Mouse (Mus musculus): ENCODE results near the gene Nfatc2ip. TPM values are rescaled to one million over a fixed set of nuclear protein-coding genes. Genes with fewer than 3 reads are reported as not detected.

Nfatc2ip gene
- polyA plus RNA-seq, 1 experiment from 2014 or later = 3.5 TPM

- H3K4me1 ChIP-seq (ENCODE audit: control insufficient read depth, insufficient read depth, low read length) = no peaks in the 10 kb centered on the region
- no peak for DNase-seq (ENCODE audit: low spot score)
- H3K36me3 ChIP-seq (replicated peaks; ENCODE audit: control insufficient read depth, insufficient read depth, low read depth, low read length) = no peaks in the 10 kb centered on the region; the same call in 1 of the 2 replicates
- no peak for ATAC-seq (replicated peaks; ENCODE audit: insufficient number of reproducible peaks, low FRiP score, low TSS enrichment, low read depth)
- H3K9me3 ChIP-seq (replicated peaks; ENCODE audit: control insufficient read depth, low read length) = no peaks in the 10 kb centered on the region
- peak overlapping the region; percentile 94 for H3K4me2 ChIP-seq (ENCODE audit: low read depth, low read length)
- H3K27me3 ChIP-seq (ENCODE audit: control insufficient read depth, insufficient read depth, low read length) = no peaks in the 10 kb centered on the region
- H3K4me3 ChIP-seq (ENCODE audit: low read depth, low read length) = peak overlapping the region; percentile 94
- under 1% methylated on average over 27 of the region's 27 CpGs for WGBS
- H3K27ac ChIP-seq (replicated peaks; ENCODE audit: low read depth, low read length) = no peak overlapping the region
- peak overlapping the region; percentile 84 for H3K9ac ChIP-seq (replicated peaks; ENCODE audit: low read length)
These were observed 19.6 kb downstream of the Nfatc2ip start for GRCm38 (mm10) chr7:126376903-126377277.

- DNase-seq (ENCODE audit: low spot score) (no peak), ATAC-seq (replicated peaks; ENCODE audit: insufficient number of reproducible peaks, low FRiP score, low TSS enrichment, low read depth) (no peak)
- Histone ChIP-seq H3K4me1 (ENCODE audit: control insufficient read depth, insufficient read depth, low read length) (no peaks in the 10 kb centered on the region), H3K27ac (replicated peaks; ENCODE audit: low read depth, low read length) (no peak overlapping the region), H3K9me3 (replicated peaks; ENCODE audit: control insufficient read depth, low read length) (no peaks in the 10 kb centered on the region), H3K4me3 (ENCODE audit: low read depth, low read length) (no peak overlapping the region), H3K4me2 (ENCODE audit: low read depth, low read length) (no peak overlapping the region), H3K9ac (replicated peaks; ENCODE audit: low read length) (no peak overlapping the region), H3K27me3 (ENCODE audit: control insufficient read depth, insufficient read depth, low read length) (no peaks in the 10 kb centered on the region), H3K36me3 (replicated peaks; ENCODE audit: control insufficient read depth, insufficient read depth, low read depth, low read length) (no peaks in the 10 kb centered on the region; the same call in none of the 2 replicates)
- WGBS = 76% methylated on average over 5 of the region's 5 CpGs
These were observed 21.5 kb downstream of the Nfatc2ip start for GRCm38 (mm10) chr7:126375012-126375411.

- WGBS = 82% methylated on average over 6 of the region's 6 CpGs
- DNase-seq (ENCODE audit: low spot score) (no peak), ATAC-seq (replicated peaks; ENCODE audit: insufficient number of reproducible peaks, low FRiP score, low TSS enrichment, low read depth) (no peak)
- H3K9ac ChIP-seq (replicated peaks; ENCODE audit: low read length) = no peak overlapping the region
- H3K27ac ChIP-seq (replicated peaks; ENCODE audit: low read depth, low read length) = no peak overlapping the region
- no peaks in the 10 kb centered on the region for H3K4me1 ChIP-seq (ENCODE audit: control insufficient read depth, insufficient read depth, low read length)
- H3K4me2 ChIP-seq (ENCODE audit: low read depth, low read length) = no peak overlapping the region
- H3K9me3 ChIP-seq (replicated peaks; ENCODE audit: control insufficient read depth, low read length) = no peaks in the 10 kb centered on the region
- no peaks in the 10 kb centered on the region for H3K27me3 ChIP-seq (ENCODE audit: control insufficient read depth, insufficient read depth, low read length)
- H3K36me3 ChIP-seq (replicated peaks; ENCODE audit: control insufficient read depth, insufficient read depth, low read depth, low read length) = no peaks in the 10 kb centered on the region; the same call in none of the 2 replicates
- H3K4me3 ChIP-seq (ENCODE audit: low read depth, low read length) = no peak overlapping the region
These were observed 22.0 kb downstream of the Nfatc2ip start for GRCm38 (mm10) chr7:126374526-126374925.

GRCm38 (mm10) chr7:126373007-126373406, 23.5 kb downstream of the Nfatc2ip start:
- ATAC-seq (replicated peaks; ENCODE audit: insufficient number of reproducible peaks, low FRiP score, low TSS enrichment, low read depth) = no peak
- 85% methylated on average over 9 of the region's 9 CpGs for WGBS

GRCm38 (mm10) chr7:126369393-126369792, 27.1 kb downstream of the Nfatc2ip start, which contains the start of gene Lat:
Gene Lat, minus strand, starts transcription at chr7:126369570.
- H3K4me2 ChIP-seq (ENCODE audit: low read depth, low read length) = no peak within 1 kb of the TSS
- no peak within 1 kb of the TSS for H3K27ac ChIP-seq (replicated peaks; ENCODE audit: low read depth, low read length)
- no peak within 1 kb of the TSS for H3K4me3 ChIP-seq (ENCODE audit: low read depth, low read length)
- H3K9me3 ChIP-seq (replicated peaks; ENCODE audit: control insufficient read depth, low read length) = no peaks in the 10 kb centered on the region
- H3K4me1 ChIP-seq (ENCODE audit: control insufficient read depth, insufficient read depth, low read length) = no peaks in the 10 kb centered on the region
- WGBS = 74% methylated on average over 13 of the region's 13 CpGs
- ATAC-seq (replicated peaks; ENCODE audit: insufficient number of reproducible peaks, low FRiP score, low TSS enrichment, low read depth) (no peak), DNase-seq (ENCODE audit: low spot score) (no peak)
- H3K36me3 ChIP-seq (replicated peaks; ENCODE audit: control insufficient read depth, insufficient read depth, low read depth, low read length) = no peaks in the 10 kb centered on the region; the same call in none of the 2 replicates
- H3K9ac ChIP-seq (replicated peaks; ENCODE audit: low read length) = no peak within 1 kb of the TSS
- no peaks in the 10 kb centered on the region for H3K27me3 ChIP-seq (ENCODE audit: control insufficient read depth, insufficient read depth, low read length)

More at GRCm38 (mm10) chr7:126373007-126373406, 23.5 kb downstream of the Nfatc2ip start:
- H3K9me3 ChIP-seq (replicated peaks; ENCODE audit: control insufficient read depth, low read length) = no peaks in the 10 kb centered on the region
- H3K27ac ChIP-seq (replicated peaks; ENCODE audit: low read depth, low read length) = no peak overlapping the region
- H3K4me1 ChIP-seq (ENCODE audit: control insufficient read depth, insufficient read depth, low read length) = no peaks in the 10 kb centered on the region
- H3K27me3 ChIP-seq (ENCODE audit: control insufficient read depth, insufficient read depth, low read length) = no peaks in the 10 kb centered on the region
- no peak for DNase-seq (ENCODE audit: low spot score)
- no peak overlapping the region for H3K4me3 ChIP-seq (ENCODE audit: low read depth, low read length)
- H3K36me3 ChIP-seq (replicated peaks; ENCODE audit: control insufficient read depth, insufficient read depth, low read depth, low read length) = no peaks in the 10 kb centered on the region; the same call in none of the 2 replicates
- H3K4me2 ChIP-seq (ENCODE audit: low read depth, low read length) = no peak overlapping the region
- H3K9ac ChIP-seq (replicated peaks; ENCODE audit: low read length) = no peak overlapping the region

- H3K9me3 ChIP-seq (replicated peaks; ENCODE audit: control insufficient read depth, low read length) = no peaks in the 10 kb centered on the region
- H3K9ac ChIP-seq (replicated peaks; ENCODE audit: low read length) = no peak overlapping the region
- no peak overlapping the region for H3K27ac ChIP-seq (replicated peaks; ENCODE audit: low read depth, low read length)
- ATAC-seq (replicated peaks; ENCODE audit: insufficient number of reproducible peaks, low FRiP score, low TSS enrichment, low read depth) (no peak), DNase-seq (ENCODE audit: low spot score) (no peak)
- no peak overlapping the region for H3K4me2 ChIP-seq (ENCODE audit: low read depth, low read length)
- H3K27me3 ChIP-seq (ENCODE audit: control insufficient read depth, insufficient read depth, low read length) = no peaks in the 10 kb centered on the region
- H3K4me1 ChIP-seq (ENCODE audit: control insufficient read depth, insufficient read depth, low read length) = no peaks in the 10 kb centered on the region
- no peaks in the 10 kb centered on the region; the same call in none of the 2 replicates for H3K36me3 ChIP-seq (replicated peaks; ENCODE audit: control insufficient read depth, insufficient read depth, low read depth, low read length)
- WGBS = 86% methylated on average over 8 of the region's 8 CpGs
- no peak overlapping the region for H3K4me3 ChIP-seq (ENCODE audit: low read depth, low read length)
These were observed 28.2 kb downstream of the Nfatc2ip start for GRCm38 (mm10) chr7:126368367-126368766.

GRCm38 (mm10) chr7:126367636-126368035, 28.9 kb downstream of the Nfatc2ip start:
- Histone ChIP-seq H3K27me3 (ENCODE audit: control insufficient read depth, insufficient read depth, low read length) (no peaks in the 10 kb centered on the region), H3K27ac (replicated peaks; ENCODE audit: low read depth, low read length) (no peak overlapping the region), H3K36me3 (replicated peaks; ENCODE audit: control insufficient read depth, insufficient read depth, low read depth, low read length) (no peaks in the 10 kb centered on the region; the same call in none of the 2 replicates), H3K4me2 (ENCODE audit: low read depth, low read length) (no peak overlapping the region), H3K4me1 (ENCODE audit: control insufficient read depth, insufficient read depth, low read length) (no peaks in the 10 kb centered on the region), H3K9me3 (replicated peaks; ENCODE audit: control insufficient read depth, low read length) (no peaks in the 10 kb centered on the region), H3K4me3 (ENCODE audit: low read depth, low read length) (no peak overlapping the region), H3K9ac (replicated peaks; ENCODE audit: low read length) (no peak overlapping the region)
- ATAC-seq (replicated peaks; ENCODE audit: insufficient number of reproducible peaks, low FRiP score, low TSS enrichment, low read depth) (no peak), DNase-seq (ENCODE audit: low spot score) (no peak)
- WGBS = 85% methylated on average over 10 of the region's 10 CpGs

GRCm38 (mm10) chr7:126363038-126363437, 33.5 kb downstream of the Nfatc2ip start:
- ATAC-seq (replicated peaks; ENCODE audit: insufficient number of reproducible peaks, low FRiP score, low TSS enrichment, low read depth) = no peak
- DNase-seq (ENCODE audit: low spot score) = no peak
- Histone ChIP-seq H3K4me1 (ENCODE audit: control insufficient read depth, insufficient read depth, low read length) (no peaks in the 10 kb centered on the region), H3K4me2 (ENCODE audit: low read depth, low read length) (no peak overlapping the region), H3K36me3 (replicated peaks; ENCODE audit: control insufficient read depth, insufficient read depth, low read depth, low read length) (no peaks in the 10 kb centered on the region; the same call in 1 of the 2 replicates), H3K27ac (replicated peaks; ENCODE audit: low read depth, low read length) (no peak overlapping the region), H3K9ac (replicated peaks; ENCODE audit: low read length) (no peak overlapping the region), H3K27me3 (ENCODE audit: control insufficient read depth, insufficient read depth, low read length) (no peaks in the 10 kb centered on the region), H3K9me3 (replicated peaks; ENCODE audit: control insufficient read depth, low read length) (no peaks in the 10 kb centered on the region), H3K4me3 (ENCODE audit: low read depth, low read length) (no peak overlapping the region)
- WGBS = 79% methylated on average over 6 of the region's 6 CpGs

Measured in embryonic facial prominence, embryonic 11.5 days (tissue).